Mouse (Mus musculus): ENCODE data around the gene Olfr1454. TPM values are rescaled to one million over a fixed set of nuclear protein-coding genes. Genes with fewer than 3 reads are reported as not detected.

Gene Olfr1454
- total RNA-seq (2023; ENCODE audit: inconsistent age), result not detected in 4 replicates

GRCm38 (mm10) chr19:13060310-13060709 lies at the start of gene Olfr1454:
Gene Olfr1454 (plus strand): TSS chr19:13060610.

GRCm38 (mm10) chr19:13028227-13028626 lies 32.2 kb upstream of the Olfr1454 start, which contains the start of gene Olfr1453:
Gene Olfr1453 (minus strand): TSS chr19:13028327.

GRCm38 (mm10) chr19:13097791-13098190 lies 37.4 kb downstream of the Olfr1454 start, which contains the start of gene Olfr1457:
Gene Olfr1457 (minus strand): TSS chr19:13097891.

GRCm38 (mm10) chr19:13106675-13107074 lies 46.3 kb downstream of the Olfr1454 start, which contains the start of gene Olfr1458:
Gene Olfr1458 (minus strand): TSS chr19:13106775.

Other genes with a start within 250 kb of the Olfr1454 start
- 2.7 to 5.5 TPM (median 4.1 TPM) in 4 replicates for gene Gm5244, start 213.9 kb upstream of the Olfr1454 start, total RNA-seq (2023; ENCODE audit: inconsistent age)
- 0.61 to 1.3 TPM (median 0.63 TPM) in 4 replicates for gene Olfr1444, start 203.3 kb upstream of the Olfr1454 start, total RNA-seq (2023; ENCODE audit: inconsistent age)
- gene Olfr1445, start 176.8 kb upstream of the Olfr1454 start, total RNA-seq (2023; ENCODE audit: inconsistent age), result not detected in 4 replicates
- gene Olfr1446, start 167.1 kb upstream of the Olfr1454 start, total RNA-seq (2023; ENCODE audit: inconsistent age), result not detected in 4 replicates
- not detected in 4 replicates for gene Olfr1447, start 156.9 kb upstream of the Olfr1454 start, total RNA-seq (2023; ENCODE audit: inconsistent age)
- gene Olfr1448, start 136.2 kb upstream of the Olfr1454 start, total RNA-seq (2023; ENCODE audit: inconsistent age), result not detected in 4 replicates
- gene Olfr1449, start 129.8 kb upstream of the Olfr1454 start, total RNA-seq (2023; ENCODE audit: inconsistent age), result not detected in 4 replicates
- not detected in 4 replicates for gene Olfr1450, start 110.4 kb upstream of the Olfr1454 start, total RNA-seq (2023; ENCODE audit: inconsistent age)
- gene Olfr1451, start 65.6 kb upstream of the Olfr1454 start, total RNA-seq (2023; ENCODE audit: inconsistent age), result not detected in 4 replicates
- gene Olfr1453, start 32.3 kb upstream of the Olfr1454 start, total RNA-seq (2023; ENCODE audit: inconsistent age), result not detected in 4 replicates
- not detected in 4 replicates for gene Olfr1457, start 37.3 kb downstream of the Olfr1454 start, total RNA-seq (2023; ENCODE audit: inconsistent age)
- gene Olfr1458, start 46.2 kb downstream of the Olfr1454 start, total RNA-seq (2023; ENCODE audit: inconsistent age), result not detected in 4 replicates
- 0.09 TPM in 2 of 4 replicates, not detected in the others for gene Olfr1459, start 88.9 kb downstream of the Olfr1454 start, total RNA-seq (2023; ENCODE audit: inconsistent age)
- not detected in 4 replicates for gene Olfr1461, start 102.4 kb downstream of the Olfr1454 start, total RNA-seq (2023; ENCODE audit: inconsistent age)
- gene Olfr1462, start 125.1 kb downstream of the Olfr1454 start, total RNA-seq (2023; ENCODE audit: inconsistent age), result not detected in 4 replicates
- not detected in 4 replicates for gene Olfr1463, start 170.7 kb downstream of the Olfr1454 start, total RNA-seq (2023; ENCODE audit: inconsistent age)